25 mouse cellular contexts compared by ENCODE assay signal in the genomic region with DNA sequence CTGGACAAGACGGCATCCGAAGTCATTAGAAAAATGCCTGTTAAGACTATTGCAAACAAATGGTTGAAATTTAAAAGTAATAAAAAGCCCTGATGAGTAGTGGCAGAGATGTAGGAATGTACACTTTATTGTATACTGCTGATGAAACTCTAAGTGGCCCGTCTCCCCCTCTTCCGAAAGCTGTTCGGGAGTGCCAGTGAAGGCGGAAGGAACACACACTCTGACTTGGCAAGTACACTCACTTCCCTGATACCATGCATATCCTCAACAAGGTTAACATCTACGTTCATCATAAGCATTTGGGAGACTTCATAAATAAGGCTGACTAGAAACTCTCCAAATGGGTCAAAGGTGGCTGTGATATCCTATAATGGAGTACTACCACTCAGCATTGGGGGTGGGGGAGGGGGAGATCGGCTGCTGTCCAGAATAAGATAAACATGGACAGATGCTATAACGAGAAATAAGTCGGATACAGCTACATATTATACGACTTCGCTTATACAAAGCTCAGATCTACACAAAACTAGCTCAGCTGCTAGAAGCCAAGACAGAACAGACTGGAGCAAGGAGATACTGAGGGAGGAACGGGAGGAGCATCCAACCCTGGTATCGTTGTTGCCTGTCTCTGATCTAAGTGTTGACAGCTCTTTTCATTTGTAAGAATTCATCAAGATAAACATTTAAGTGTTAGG.
"Had no signal": no experiment of that assay in that cellular context is flagged by ENCODE, and none has a peak within 500 bp of the region (broad histone marks: within the 10 kb centered on the region; RNA-seq: fewer than 3 reads in every experiment).

No protein-coding gene starts in this region.

- H3K4me2 ChIP-seq: heart, embryonic 11.5 days; heart, embryonic 13.5 days; heart, embryonic 15.5 days; hindbrain, embryonic 13.5 days; hindbrain, embryonic 15.5 days; kidney, embryonic 15.5 days; limb, embryonic 15.5 days had no signal

- H3K4me3 ChIP-seq: heart, adult 2 months; heart, embryonic 13.5 days; heart, embryonic 15.5 days; hindbrain, embryonic 13.5 days; hindbrain, embryonic 15.5 days; kidney, embryonic 15.5 days; limb, embryonic 13.5 days; limb, embryonic 15.5 days had no signal

- H3K9ac ChIP-seq: forebrain, postnatal 0 days; heart, embryonic 13.5 days; heart, embryonic 15.5 days; hindbrain, embryonic 13.5 days; hindbrain, embryonic 15.5 days; kidney, embryonic 15.5 days; limb, embryonic 13.5 days; limb, embryonic 15.5 days had no signal

- H3K36me3 ChIP-seq: heart, embryonic 13.5 days; heart, embryonic 15.5 days; hindbrain, embryonic 13.5 days; hindbrain, embryonic 15.5 days; kidney, embryonic 15.5 days; limb, embryonic 13.5 days; limb, embryonic 15.5 days had no signal

- H3K9me3 ChIP-seq: heart, embryonic 13.5 days; heart, embryonic 15.5 days; hindbrain, embryonic 13.5 days; hindbrain, embryonic 15.5 days; kidney, embryonic 15.5 days; limb, embryonic 13.5 days; limb, embryonic 15.5 days had no signal

- ATAC-seq: forebrain, postnatal 0 days; hindbrain, postnatal 0 days had no signal

- H3K27ac ChIP-seq: heart, adult 2 months; heart, embryonic 13.5 days; heart, embryonic 15.5 days; hindbrain, embryonic 13.5 days; hindbrain, embryonic 15.5 days; hindbrain, postnatal 0 days; kidney, embryonic 15.5 days; kidney, postnatal 0 days; limb, embryonic 13.5 days; limb, embryonic 15.5 days had no signal

- H3K27me3 ChIP-seq: heart, embryonic 13.5 days; heart, embryonic 15.5 days; hindbrain, embryonic 13.5 days; hindbrain, embryonic 15.5 days; kidney, embryonic 15.5 days; limb, embryonic 13.5 days; limb, embryonic 15.5 days had no signal

- DNase-seq: forebrain, postnatal 0 days; gastrocnemius, postnatal 14 days; gastrocnemius, postnatal 36 days; heart, adult 11 months; heart, adult 2 months; heart, postnatal 14 days; heart, postnatal 36 days; kidney, adult 11 months; kidney, adult 2 months; kidney, adult 9 months; kidney, postnatal 14 days; kidney, postnatal 36 days; layer of hippocampus, adult 9-11 months; layer of hippocampus, postnatal 36 days; left cerebral cortex, postnatal 4 days had no signal
